Mouse (Mus musculus) testis, adult 2 months (tissue): Measurements from ENCODE around the gene Arhgef28.

Experiments used
- CTCF ChIP-seq: fragments of 200-500 bp; IDR thresholded peaks from 2 replicates; pipeline ENCODE4 v1.5.1; 2012; ENCODE audit warnings: low read depth, mild to moderate bottlenecking, inconsistent platforms, low read length, moderate library complexity; ENCODE audit not compliant: control insufficient read depth, insufficient read depth, insufficient replicate concordance
- POLR2A ChIP-seq: fragments of 200-500 bp; IDR thresholded peaks from 2 replicates; pipeline ENCODE4 v1.6.1; 2012; ENCODE audit warnings: low read depth, mild to moderate bottlenecking, inconsistent platforms, low read length, moderate library complexity; ENCODE audit not compliant: control insufficient read depth

DNA sequence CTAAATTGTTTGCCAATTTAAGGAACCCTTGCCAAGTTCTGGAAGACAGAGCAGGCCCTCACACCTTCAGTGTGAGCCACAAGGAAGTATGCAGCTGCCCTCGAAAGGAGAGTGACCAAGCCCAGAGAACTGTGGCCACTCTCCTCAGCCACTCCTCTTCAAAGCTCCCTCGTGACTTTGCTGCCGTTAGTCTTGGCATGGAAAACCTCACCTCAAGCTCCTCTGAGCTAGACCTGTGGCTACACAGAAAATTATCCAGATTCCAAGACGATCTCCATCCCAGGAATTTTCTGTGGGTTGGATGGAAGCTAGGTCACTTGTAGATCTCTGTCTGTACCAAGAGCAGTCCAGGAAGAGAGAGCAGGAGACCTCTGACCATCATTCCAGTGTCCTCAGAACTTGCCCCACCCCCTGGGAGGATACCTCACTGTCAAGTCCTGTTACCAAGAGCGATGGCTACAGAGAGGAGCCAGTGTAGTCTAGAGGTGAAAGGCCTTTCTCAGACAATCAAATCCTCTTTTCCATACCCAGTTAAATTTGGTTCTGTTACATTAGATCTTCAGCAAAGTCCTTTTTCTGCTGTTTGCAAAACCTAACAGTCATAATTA is 200.5 kb downstream of the Arhgef28 start:
- TF ChIP-seq CTCF (no peak), POLR2A (no peak)
